Mouse (Mus musculus) right cerebral cortex, postnatal 25 days (tissue): Measurements from ENCODE around the gene Gm28305.

ENCODE experiments used
- DNase-seq: peaks from one replicate; pipeline ENCODE4 v3.0.0; 2022

Gene Gm28305

GRCm38 (mm10) chr9:104070863-104071604, 30.6 kb downstream of the Gm28305 start:
- no peak for DNase-seq

GRCm38 (mm10) chr9:104075808-104076207, 35.3 kb downstream of the Gm28305 start:
- no peak for DNase-seq

- no peak for DNase-seq
These were observed 38.3 kb downstream of the Gm28305 start for GRCm38 (mm10) chr9:104078780-104079179.

DNA sequence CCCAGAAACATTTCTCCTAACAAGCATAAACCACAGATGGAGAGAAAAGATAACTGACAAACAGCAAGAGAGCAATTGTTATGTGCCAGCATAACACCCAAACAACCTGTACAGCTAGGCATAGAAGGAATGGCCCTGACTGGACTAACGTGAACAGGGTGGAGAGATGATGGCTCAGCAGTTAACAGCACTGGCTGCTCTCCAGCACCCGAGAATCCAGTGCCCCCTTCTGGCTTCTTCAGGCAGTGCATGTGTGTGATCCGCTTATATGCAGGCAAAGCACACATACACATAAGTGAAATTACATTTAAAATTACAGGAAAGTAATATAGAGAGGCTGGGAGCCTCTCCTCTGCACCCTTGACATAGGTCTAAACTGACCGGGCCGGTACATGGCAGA, 38.9 kb downstream of the Gm28305 start:
- no peak for DNase-seq

- DNase-seq = no peak
These were observed 39.6 kb downstream of the Gm28305 start for GRCm38 (mm10) chr9:104080038-104080437.

DNA sequence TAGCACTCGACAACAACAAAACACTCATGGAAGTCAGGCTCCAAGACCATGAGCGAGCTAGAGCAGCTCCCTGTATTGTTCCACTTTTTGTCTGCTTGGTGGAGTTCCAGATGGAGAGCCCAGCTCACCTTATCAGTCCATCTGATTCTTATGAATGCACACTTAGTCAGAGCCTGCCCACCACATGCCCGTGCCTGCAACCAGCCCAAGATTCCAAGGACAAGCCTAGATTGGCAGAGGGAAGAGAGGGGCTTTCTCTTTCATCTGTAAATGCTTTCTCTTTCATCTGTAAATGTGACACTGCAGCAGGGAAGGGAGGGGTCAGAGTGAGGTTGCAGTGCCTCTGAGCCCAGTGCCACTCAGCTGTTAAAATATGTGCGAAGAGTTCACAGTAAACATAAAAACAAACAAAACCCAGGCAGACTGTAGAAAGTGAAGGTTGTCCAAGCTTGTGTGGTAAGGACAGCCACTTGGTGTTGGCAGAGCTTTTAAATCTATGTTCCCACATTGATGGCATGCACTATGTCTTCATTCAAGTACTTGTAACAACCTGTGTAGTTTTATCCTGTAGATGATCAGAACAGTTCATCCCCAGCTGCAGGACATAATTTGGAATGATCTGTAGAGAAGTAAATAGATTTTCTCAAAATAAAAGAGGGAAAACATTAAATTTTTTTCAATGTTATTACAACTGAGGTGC, 45.4 kb downstream of the Gm28305 start:
- DNase-seq = no peak

DNA sequence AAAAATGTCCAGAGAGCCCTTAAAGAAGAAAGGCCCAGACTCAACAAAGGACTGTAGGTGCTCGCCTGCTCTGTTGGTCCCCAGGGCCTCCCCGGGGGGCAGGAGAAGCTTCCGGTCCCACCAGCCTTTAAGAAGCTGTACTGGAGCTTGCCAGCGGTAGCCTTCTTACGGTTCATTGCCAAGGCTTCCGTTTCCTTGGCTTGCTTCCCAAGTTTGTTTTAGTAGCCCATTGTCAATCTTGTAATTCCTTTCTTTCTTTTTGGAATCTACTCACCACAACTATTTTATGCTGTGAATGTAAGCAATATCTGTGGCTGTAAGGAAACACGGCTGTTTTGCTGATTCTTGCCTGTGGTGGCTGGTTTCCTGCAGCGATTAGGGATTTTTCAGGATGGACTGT, 48.1 kb downstream of the Gm28305 start:
- no peak for DNase-seq

DNA sequence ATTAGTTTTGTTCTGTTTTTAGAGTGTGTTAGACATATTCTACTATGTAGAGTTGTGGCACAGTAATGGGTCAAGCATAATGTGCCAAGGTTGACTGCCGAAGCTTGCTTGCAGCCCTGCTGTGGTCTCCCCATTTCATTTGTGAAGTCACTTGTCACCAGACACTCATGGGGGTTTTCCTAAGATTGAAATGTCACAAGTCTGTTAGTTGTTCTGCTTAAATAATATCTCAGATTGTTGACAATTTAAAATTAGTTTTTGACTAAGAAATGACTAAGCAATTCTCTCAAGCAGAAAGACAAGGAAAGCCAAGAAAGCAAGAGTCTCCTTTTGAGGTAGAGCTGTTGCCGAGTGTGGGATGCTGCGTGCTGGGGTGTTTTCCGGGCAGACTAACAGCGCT, 52.5 kb downstream of the Gm28305 start:
- DNase-seq = no peak

DNA sequence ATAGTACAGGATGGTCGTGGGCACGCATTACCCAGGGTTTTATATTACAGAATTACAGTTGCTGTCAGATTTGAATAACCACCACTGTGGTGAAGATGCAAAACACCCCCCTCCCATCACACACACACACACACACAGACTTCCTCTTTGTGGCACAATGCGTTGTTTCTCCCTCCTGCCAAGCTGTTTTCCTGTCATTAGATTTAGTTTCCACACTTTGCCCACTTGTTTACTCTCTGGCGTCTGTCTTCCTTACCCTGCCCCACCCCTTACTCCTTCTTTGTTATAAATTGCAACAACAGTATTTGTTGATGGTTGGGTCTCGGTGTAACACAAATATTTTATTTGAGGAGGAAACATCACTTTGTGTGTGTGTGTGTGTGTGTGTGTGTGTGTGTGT, 57.8 kb downstream of the Gm28305 start:
- no peak for DNase-seq

DNA sequence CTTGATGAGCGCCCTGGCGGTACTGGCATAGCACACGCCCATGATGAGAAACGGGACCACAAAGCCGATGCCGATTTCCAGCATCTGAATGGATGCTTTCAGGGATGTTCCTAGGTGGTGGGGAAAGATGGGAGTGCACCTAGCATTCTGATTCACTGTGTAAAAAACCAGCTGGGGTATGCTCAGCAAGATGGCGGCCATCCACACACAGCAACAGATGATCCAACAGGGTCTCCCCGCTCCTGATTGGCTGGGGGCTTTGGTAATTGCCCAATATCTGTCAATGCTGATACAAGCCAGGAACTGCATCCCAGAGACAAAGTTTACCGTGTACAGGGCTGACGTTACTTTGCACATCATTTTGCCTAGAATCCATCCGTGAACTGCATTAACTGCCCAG, 58.6 kb downstream of the Gm28305 start:
- no peak for DNase-seq

- DNase-seq = no peak
These were observed 60.4 kb downstream of the Gm28305 start for GRCm38 (mm10) chr9:104100822-104101221.

DNA sequence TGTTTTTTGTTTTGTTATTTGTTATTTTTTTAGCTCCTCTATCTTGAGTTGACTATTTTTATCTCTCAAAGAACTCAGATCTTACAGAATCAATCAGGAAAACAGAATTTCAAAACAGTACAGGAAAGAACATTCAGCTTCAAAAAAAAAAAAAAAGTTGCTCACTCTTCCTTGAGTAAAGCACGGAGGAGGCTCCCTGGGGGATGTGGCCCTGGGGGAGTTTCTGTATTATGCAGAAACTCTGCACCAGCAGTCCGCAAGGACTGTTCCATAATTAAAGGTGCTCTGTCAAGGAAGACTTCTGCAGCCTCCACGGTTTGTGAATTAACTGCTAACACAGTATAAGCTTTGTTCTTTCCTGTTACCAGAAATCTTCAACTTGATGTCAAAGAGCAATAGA, 61.0 kb downstream of the Gm28305 start:
- DNase-seq = no peak

DNA sequence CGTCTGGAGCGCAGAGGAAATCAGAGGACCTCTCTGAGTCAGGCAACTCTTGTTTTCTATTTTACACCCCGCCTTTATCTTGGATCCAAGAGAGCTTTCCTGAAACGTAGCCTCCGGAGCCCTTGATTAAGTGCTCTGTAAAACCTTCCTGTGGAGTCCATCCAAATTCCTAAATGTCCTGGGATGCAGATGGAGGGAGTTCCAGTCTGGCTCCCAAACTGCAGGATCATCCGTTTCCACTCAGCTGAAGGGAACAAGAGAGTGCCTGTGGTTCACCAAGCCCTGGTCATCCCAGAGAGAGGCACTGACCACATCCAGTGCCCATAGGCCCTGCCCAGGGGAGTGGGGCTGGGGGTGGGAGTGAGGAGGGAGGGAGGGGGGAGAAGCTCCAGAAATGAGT, 61.8 kb downstream of the Gm28305 start:
- DNase-seq = no peak

GRCm38 (mm10) chr9:104102901-104103300, 62.4 kb downstream of the Gm28305 start:
- DNase-seq = no peak

DNA sequence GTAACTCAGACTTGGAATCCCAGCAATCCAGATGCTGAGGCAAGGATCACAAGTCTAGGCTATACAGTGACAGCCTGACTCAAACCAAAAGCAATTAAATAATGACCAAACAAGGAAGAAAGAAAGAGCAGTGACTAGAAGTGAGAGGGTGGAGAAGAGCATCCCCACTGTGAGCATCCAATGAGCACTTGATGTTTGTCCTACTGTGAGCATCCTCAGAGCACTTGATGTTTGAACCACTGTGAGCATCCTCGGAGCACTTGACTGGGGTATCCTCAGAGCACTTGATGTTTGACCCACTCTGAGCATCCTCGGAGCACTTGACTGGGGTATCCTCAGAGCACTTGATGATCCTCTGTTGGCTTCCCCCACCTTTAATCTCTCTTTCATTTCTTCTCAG, 64.5 kb downstream of the Gm28305 start:
- DNase-seq = no peak

- DNase-seq = no peak
These were observed 66.5 kb downstream of the Gm28305 start for GRCm38 (mm10) chr9:104106930-104107329.

GRCm38 (mm10) chr9:104107482-104107881, 67.0 kb downstream of the Gm28305 start:
- no peak for DNase-seq

DNA sequence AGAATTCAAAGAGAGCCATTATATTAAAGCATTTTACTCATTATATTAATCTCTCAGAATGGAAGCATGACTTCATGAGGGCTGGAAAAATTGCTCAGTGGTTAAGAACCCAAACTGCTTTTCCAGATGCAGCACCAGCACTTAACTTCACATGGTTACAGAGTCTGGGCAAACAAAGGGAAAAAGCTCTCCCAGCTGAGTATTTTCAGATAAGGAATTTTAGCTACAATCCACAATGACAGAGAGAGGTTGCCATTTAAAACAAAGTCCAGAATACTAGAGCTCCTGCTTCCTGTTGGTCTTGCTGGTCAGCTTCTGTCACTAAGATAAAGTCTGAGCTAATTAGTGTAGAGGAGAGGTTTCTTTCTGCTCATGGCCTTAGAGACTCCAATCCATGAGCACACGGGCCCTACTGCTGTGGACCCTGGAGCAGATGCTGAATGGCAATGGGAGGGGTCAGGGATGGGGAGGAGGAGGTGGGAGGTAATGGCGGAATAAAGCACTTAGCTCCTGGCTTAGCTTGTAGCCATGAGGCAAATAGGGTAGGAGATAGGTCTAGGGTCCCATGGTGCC, 68.2 kb downstream of the Gm28305 start:
- no peak for DNase-seq

DNA sequence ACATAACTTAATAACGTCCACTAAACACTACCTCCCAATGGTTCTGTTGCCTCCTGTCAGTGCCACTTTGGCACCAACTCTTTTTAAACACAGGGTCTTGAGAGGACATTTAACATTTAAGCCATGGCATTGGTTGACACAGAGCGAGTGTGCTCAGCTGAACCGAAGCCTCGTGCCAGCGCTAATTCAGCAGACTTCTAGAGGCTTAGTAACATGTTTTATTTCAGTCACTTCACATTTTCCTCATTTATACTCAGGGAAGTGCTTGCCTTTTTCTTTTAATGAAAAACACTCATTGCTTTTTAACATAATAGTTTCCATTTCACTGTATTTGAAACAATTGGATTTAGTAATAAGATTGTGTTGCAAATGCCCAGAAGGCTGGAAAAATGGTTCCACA, 68.7 kb downstream of the Gm28305 start:
- DNase-seq = no peak

DNA sequence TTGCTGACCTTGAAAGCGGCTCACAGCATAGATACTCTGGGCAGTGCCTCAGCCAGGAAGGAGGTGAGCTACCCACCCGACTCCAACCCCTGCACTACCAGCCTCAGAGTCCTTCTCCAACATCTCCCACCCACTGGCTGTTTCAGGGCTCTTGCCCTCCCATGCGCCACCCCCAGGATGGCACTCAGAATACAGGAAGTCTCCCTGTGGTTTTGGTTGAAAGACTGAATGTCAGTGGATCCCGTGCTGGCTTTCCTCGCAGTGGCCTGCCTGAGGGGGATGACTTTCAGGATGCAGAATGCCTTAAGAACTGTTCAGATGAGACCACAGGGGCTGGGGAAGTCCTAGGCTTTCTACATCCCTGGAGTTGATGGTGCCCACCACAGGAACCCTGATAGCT, 82.6 kb downstream of the Gm28305 start:
- DNase-seq = no peak

DNA sequence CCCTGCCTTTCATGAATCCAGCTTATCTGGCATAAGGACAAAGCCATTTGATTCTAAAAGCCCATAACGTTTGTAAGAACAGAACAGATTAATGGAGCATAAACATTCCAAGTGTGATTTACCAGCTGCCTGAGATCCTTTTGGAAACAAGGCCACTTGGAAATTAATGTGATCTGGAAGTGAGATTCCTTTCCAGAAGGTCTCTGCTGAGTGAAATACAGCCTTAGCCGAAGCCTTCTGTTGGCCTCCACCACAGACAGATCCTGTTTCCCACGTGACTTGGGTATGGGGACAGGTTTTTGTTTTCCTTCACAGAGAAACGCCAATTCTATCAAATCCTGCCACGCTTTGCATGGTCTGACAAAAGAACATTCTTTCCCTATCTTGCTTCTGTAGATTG, 83.2 kb downstream of the Gm28305 start:
- DNase-seq = no peak
